Mouse (Mus musculus) NIH3T3 (cell line): ENCODE measurements around the gene Nacc2.

Source experiments
- DNase-seq: peaks from one replicate; pipeline ENCODE4 v3.0.0-alpha.2; 2012; ENCODE audit warnings: low read depth

Gene Nacc2

DNA sequence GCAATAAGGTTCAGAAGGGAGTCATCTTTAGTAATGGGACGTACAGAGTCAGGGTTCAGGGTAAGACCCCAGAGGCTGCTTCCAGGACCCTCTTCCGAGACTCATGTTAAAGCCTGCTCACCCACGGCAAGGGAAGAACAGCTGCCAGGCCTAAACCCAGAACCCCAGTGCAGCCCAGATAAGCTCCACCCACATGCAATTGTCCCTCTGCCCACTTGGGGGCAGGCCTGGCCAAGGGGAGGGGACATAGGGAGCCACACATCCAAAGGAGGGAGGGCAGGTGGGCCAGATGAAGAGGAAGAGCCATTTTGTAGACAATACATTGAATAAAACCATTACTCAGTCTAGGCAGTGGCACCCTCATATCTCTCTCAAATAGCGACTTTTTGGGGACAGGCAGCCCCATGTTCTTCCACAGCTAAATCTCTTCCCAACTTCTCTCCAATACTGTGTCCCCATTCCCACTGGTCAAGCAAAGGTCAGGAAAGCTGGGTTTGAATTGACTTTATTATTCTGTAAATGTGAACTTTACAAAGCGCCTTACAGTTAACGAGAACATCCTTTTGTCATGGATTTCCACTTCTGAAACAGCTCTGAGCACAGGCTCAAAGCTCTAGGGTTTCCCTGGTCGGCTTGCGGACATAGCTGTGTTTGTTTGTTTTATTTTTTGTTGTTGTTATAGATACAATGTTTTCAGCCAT, 67.8 kb downstream of the Nacc2 start:
- peak; percentile 88 for DNase-seq

GRCm38 (mm10) chr2:26052806-26053205, 70.2 kb downstream of the Nacc2 start:
- DNase-seq, result no peak

GRCm38 (mm10) chr2:26048816-26049215, 74.2 kb downstream of the Nacc2 start:
- DNase-seq, result no peak

DNA sequence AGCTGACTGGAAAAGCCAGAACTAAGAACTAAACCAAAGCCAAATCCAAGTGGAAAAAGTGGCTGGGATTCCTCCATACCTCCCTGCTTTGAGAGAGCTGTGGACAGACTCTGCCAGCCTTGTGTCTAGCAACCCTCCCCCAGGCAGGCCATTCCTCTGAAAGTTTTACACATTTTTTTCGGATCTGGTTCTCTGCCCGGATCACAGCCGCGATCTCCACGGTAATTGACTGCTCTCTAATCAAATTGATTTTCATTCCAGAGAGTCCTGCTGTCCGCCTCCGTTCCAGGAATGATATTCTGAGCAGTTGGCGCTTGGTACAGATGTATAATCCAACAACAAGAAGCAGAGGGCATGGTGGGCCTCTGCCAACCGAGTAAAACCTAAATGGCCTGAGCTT, 78.8 kb downstream of the Nacc2 start:
- peak; percentile 36 for DNase-seq

DNA sequence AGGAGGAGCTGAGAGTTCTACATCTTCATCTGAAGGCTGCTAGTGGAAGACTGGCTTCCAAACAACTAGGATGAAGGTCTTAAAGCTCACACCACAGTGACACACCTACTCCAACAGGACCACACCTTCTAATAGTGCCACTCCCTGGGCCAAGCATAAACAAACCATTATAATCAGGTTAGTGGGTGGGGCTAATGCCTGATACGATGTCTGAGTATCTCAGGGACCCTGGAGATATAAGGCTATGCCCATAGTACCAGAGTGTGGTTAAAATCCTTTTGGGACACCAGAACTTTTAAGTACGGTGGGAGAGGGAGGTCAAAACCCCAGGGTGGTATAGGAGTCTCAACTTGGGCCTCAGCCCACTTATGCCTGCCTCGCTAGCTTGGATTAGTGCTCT, 80.4 kb downstream of the Nacc2 start:
- DNase-seq, result no peak

DNA sequence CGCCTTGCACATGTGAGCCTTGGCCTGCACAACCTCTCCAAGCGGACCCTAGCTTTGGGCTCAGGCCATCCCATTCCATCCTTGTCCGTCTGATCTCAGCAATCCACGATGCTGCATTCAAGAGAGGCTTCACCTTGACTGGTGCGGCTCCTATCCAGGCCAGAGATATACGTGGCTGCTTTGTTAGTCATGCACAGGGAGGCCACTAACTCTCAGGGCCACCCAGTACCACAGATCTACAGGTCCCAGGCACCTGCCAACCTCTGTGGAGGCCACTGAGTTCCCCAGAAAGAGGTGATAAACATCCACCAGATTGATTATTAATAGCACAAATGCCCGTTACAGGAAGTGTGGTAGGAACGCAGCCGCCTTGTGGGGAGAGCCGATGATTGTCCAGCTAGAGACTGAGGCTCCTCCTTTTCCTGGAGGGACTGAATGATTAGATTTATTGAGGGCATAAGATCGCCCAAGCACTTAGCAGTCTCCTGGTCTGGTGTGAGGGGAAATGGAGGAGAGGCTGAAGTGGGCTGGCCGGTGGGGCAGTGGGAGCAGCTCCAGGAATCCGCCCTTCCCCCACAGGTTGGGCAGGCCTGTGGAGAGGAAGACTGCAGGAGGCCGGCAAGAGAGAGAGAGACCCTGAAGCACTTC, 81.7 kb downstream of the Nacc2 start:
- DNase-seq, result no peak

DNA sequence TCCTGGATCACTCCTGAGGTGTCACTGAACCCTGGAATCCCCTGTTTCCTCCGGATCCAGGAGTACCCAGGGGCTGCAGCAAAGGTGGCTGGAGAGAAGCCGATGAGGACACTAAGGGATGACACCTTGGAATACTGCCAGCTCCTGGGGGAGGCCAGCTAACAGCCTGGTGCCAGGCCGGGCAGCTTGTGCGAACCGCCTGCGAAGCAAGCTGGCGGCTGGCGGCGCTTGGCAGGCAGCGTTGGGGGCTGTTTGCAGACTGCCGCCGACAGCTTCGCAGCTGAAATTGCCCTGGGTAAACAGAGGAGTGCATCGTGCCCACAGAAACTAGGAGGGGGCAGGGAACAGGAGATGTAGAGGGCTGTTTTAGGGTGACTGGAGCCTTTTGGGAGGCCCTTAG, 83.1 kb downstream of the Nacc2 start:
- DNase-seq, result no peak

DNA sequence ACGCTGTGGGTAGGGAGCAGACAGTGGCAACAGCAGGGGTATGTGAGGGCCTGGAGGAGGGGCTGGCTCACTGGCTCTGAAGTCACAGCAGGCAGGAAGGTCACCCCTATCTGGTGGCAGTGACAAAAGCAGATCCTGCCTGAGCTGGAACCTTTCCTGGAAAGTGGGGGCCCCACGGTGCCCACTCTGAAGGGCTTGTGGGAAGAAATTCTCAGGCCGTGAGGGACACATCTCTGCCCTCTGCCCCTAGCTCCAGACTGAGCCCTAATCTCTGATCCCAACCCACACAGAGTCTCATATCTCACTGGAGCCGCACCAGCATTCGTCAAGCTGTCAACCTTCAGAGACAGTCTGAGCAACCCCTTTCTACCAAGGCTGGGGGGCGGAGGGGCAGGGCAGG, 85.6 kb downstream of the Nacc2 start:
- DNase-seq, result no peak

- DNase-seq, result no peak
Measured at GRCm38 (mm10) chr2:26034344-26035050, 88.5 kb downstream of the Nacc2 start.

DNA sequence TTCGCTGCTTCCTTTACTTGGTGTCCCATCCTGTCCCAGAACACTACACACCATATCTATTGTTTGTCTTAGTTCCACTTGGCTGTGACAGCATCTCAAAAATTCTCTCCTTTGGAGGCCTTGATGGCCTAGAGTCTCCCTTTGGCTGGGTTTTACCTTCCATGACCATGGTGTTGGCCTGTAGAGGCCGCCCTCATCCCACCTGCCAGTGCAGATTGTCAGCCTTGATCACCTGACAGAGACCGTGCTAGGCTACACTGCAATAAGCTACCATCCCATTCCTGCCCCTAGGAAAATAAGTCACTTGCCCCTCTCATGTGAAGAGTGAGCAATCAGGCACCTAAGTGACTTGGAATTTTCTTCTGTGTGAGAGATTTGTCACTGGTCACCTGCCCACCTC, 92.7 kb downstream of the Nacc2 start:
- peak; percentile 32 for DNase-seq

- peak; percentile 77 for DNase-seq
Measured at GRCm38 (mm10) chr2:26024138-26025075, 98.6 kb downstream of the Nacc2 start.

- DNase-seq, result no peak
Measured at GRCm38 (mm10) chr2:26022626-26023025, 100.4 kb downstream of the Nacc2 start.

DNA sequence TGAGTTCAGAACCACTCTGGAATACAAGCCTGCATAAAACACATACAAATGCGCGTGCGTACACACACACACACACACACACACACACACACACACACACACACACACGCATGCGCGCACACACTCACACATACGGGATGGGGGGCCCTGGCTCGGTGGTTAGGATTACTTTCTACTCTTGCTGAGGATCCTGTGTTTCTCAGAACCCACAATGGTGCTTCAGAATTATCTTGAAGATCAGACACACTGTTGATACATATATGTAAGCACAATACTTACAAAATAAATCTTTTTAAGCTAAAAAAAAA, 100.8 kb downstream of the Nacc2 start:
- no peak for DNase-seq

- peak; percentile 90 for DNase-seq
Measured at GRCm38 (mm10) chr2:26021561-26022257, 101.3 kb downstream of the Nacc2 start, which contains the start of gene Ubac1. TSS of gene Ubac1 (minus strand) at chr2:26021747.

DNA sequence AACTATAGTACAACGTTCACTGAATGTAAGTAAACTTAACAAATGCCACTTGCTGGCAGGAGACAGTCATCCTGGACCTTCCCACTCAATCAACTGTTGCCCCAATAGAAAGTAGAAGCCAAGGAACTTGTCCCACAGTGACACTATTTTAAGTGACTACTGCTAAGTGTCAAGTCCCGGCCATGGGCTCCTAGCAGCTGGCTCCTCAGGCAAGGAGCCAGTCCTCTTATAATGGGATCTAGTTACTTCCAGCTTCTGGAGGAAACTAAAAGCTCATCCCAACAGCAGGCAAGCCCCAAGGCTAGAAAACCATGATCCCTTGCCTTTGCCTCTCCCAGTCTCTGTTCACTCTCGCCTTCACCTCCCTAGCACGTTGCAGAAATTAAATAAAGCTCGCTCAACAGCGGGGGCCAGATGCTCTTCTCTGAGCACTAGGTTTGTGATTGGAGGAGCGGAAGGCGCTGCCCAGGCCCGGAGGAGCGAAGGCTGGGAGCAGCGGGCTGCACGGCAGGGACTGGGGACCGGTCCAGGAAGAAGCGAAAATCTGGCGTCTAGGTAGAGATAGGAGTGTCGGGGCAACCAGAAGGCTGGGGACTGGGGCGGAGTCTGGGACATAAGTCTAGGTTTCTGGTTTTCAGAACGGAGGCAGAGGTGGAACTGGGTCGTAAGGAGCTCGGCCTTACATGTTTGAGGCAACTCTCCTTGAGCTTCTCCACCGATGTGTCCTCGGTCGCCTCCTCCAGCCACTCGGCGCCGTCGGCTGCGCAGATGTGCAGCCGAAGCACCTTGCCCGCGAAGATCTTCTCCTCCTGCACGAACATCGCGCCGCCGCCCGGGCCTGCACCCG, 102.1 kb downstream of the Nacc2 start:
- peak; percentile 61 for DNase-seq

GRCm38 (mm10) chr2:26019923-26020322, 103.1 kb downstream of the Nacc2 start:
- DNase-seq, result no peak

- DNase-seq, result no peak
Measured at GRCm38 (mm10) chr2:26017326-26017725, 105.7 kb downstream of the Nacc2 start.

GRCm38 (mm10) chr2:26013674-26014073, 109.3 kb downstream of the Nacc2 start:
- DNase-seq, result no peak

DNA sequence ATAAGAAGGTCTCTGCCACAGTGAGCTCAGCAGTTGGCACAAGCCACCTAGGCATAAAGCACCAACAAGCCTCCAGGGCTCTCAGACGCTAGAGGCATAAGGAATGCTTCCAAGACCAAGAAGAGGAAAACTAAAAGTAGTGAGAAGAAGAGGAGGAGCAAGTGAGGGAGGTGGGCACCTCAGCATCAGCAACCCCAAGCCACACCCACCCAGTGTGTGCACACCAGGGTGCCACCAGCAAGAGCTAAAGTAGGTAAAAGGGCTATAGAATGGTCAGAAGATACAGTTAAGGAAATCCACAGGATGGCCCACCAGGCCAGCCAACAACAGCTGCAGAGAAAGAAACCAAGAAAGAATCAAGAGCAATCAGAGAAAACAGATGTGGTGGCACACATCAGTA, 111.6 kb downstream of the Nacc2 start:
- no peak for DNase-seq
